33 mouse cellular contexts compared by ENCODE assay signal in the genomic region with DNA sequence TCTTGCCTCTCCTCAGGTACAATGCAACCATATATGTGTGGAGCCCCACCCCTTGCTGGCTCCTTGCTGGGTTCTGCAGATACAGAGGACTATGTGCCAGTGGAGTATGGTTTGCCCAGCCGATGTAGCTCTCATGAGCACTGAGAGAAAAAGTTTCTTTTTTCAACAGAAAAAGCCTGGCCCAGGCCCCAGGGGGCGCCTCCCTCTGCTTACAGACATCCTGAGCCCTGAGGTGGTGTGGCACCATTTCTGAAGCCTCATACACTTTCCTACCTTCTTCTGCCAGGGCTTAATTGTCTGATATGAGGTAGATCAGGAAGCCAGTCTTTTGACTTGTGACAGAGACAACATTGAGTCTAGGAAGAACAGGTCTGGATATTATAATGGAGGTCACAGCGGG. TPM values are rescaled to one million over a fixed set of nuclear protein-coding genes. Genes with fewer than 3 reads are reported as not detected.
"Had no signal": no experiment of that assay in that cellular context is flagged by ENCODE, and none has a peak within 500 bp of the region (broad histone marks: within the 10 kb centered on the region; RNA-seq: fewer than 3 reads in every experiment).

No protein-coding gene starts in this region.

- H3K36me3 ChIP-seq: heart, embryonic 10.5 days; heart, embryonic 12.5 days; hindbrain, embryonic 10.5 days; hindbrain, embryonic 12.5 days; kidney, embryonic 15.5 days; limb, embryonic 10.5 days; limb, embryonic 12.5 days had no signal

- H3K4me3 ChIP-seq: heart, embryonic 10.5 days; heart, embryonic 12.5 days; hindbrain, embryonic 10.5 days; hindbrain, embryonic 12.5 days; kidney, embryonic 15.5 days; left cerebral cortex, adult 2 months; limb, embryonic 10.5 days; limb, embryonic 12.5 days had no signal

- H3K9ac ChIP-seq: heart, embryonic 12.5 days; hindbrain, embryonic 12.5 days; hindbrain, embryonic 14.5 days; kidney, embryonic 15.5 days; limb, embryonic 12.5 days; liver, embryonic 14.5 days had no signal

- ATAC-seq: hindbrain, embryonic 16.5 days; inflammation-experienced regulatory T-cells, adult 6 months; intestine, embryonic 16.5 days had no signal

- DNase-seq: gastrocnemius, postnatal 10 days; gastrocnemius, postnatal 25 days; heart, adult 18-20 months; heart, postnatal 10 days; heart, postnatal 4 days; kidney, adult 18-20 months; kidney, adult 8-10 months; kidney, postnatal 10 days; kidney, postnatal 25 days; kidney, postnatal 4 days; liver had no signal

- H3K27ac ChIP-seq: heart, embryonic 10.5 days; hindbrain, embryonic 10.5 days; hindbrain, embryonic 12.5 days; hindbrain, embryonic 14.5 days; kidney, embryonic 15.5 days; left cerebral cortex, adult 2 months; limb, embryonic 10.5 days; limb, embryonic 12.5 days; liver, embryonic 14.5 days had no signal

- H3K9me3 ChIP-seq: heart, embryonic 10.5 days; heart, embryonic 12.5 days; hindbrain, embryonic 10.5 days; hindbrain, embryonic 12.5 days; kidney, embryonic 15.5 days; limb, embryonic 10.5 days; limb, embryonic 12.5 days had no signal

- H3K4me2 ChIP-seq: heart, embryonic 12.5 days; hindbrain, embryonic 12.5 days; hindbrain, embryonic 14.5 days; kidney, embryonic 15.5 days; limb, embryonic 12.5 days; liver, embryonic 11.5 days had no signal

RNA-seq across cellular contexts. Expression of a gene that starts 16.2 kb away (rescaled TPM):
- total RNA-seq: granulocyte monocyte progenitor cell, adult 5-6 weeks; heart, adult 18-20 months; heart, adult 8-10 months; heart, postnatal 10 days; heart, postnatal 25 days; heart, postnatal 4 days; layer of hippocampus, adult 18-20 months; layer of hippocampus, postnatal 10 days; layer of hippocampus, postnatal 25 days; left cerebral cortex, adult 2 months; left cerebral cortex, postnatal 14 days; left cerebral cortex, postnatal 36 days had no signal
- polyA plus RNA-seq: hindbrain, embryonic 14.5 days; hindbrain, embryonic 16.5 days; inflammation-experienced regulatory T-cells, adult 6 months had no signal
